Mouse (Mus musculus): ENCODE results near the gene Tsr2.

The Tsr2 gene

DNA sequence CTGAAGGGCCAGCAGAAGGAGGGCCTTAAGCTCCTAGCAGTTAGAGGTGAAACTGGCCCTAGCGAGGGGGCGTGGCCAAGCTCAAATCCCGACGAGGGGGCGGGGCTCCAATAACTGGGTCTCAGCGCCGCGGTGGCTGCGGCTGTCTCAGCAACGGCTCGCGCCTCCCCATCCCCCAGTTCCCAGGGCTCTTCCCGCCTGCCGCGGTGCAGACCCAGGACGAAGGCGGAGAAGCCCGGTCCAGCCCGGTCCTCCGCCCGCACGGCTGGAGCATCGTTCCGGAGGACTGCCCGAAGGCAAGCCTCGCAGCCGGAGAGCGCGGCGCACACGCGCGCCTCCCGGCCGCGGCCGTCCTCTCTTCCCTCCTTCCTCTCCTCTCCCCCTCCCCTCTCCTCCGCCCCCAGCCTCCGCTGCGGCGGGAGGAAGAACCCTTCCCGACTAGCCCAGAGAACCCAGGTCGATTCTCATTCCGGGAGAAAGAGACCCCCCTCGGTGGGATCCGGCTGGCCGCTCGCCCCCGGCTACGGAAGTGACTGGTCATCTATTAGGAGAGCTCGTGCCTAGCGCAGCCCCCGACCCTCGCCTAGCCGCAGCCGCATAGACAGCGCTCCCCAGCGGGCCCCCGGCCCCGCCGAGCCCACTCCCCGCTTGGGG lies 49.4 kb downstream of the Tsr2 start:
- peak; percentile 73 to 83 for DNase-seq (ENCODE audit: low spot score in 2 of 2)

GRCm38 (mm10) chrX:151046321-151046720 lies 50.0 kb downstream of the Tsr2 start:
- no peak for DNase-seq (ENCODE audit: low spot score in 2 of 2)

DNA sequence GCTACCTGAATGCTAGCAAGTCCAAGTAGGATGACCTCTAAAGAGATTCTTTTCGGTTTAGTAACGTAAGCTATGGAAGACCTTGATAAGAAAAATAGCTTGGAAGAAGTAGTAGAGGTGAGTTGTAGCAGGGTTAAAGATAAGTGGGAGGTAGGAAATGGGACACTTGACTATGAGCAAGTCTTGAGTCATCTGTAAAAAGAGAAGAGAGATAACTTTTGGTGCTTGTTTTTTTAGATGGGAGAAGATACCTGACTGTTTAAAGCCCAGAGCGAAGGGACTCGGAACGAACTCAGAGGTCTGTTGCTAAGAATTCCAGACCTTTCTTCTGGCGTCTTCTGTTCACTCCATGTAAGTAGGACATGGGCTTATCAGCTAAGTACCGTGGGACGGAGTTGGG lies 50.5 kb downstream of the Tsr2 start, which contains the start of gene Fgd1:
Fgd1 (plus strand) TSS at position 301 of the 400 bp plus-strand sequence.
- DNase-seq (ENCODE audit: low spot score in 2 of 2), result no peak

DNA sequence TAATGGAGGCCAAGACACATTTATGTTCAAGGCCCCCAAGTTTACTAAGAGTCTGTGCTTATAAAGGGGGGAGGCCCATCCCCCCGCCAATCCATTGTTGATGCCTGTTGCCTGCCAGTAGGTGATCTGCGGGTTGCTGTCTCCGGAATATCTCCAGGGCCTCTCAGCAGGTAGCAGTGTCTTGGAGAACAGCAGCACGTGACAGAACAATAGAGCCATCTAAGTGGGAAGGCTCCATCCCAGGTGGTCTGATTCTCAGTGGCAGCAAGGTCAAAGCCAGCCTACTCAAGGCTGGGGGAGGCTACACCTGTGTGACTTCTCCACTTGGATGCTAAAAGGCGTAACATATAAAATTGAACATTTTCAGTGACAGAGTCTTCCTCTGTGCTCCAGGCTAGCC lies 55.1 kb downstream of the Tsr2 start:
- DNase-seq (ENCODE audit: low spot score in 2 of 2), result no peak

All from right cerebral cortex, adult 2 months (tissue).